Mouse (Mus musculus): ENCODE data around the gene Ccdc40.

Gene Ccdc40

GRCm38 (mm10) chr11:119209371-119210025 lies 18.9 kb upstream of the Ccdc40 start:
- peak; percentile 91 for DNase-seq

- DNase-seq: peak; percentile 94
These were observed 17.9 kb upstream of the Ccdc40 start for GRCm38 (mm10) chr11:119210321-119211100.

DNA sequence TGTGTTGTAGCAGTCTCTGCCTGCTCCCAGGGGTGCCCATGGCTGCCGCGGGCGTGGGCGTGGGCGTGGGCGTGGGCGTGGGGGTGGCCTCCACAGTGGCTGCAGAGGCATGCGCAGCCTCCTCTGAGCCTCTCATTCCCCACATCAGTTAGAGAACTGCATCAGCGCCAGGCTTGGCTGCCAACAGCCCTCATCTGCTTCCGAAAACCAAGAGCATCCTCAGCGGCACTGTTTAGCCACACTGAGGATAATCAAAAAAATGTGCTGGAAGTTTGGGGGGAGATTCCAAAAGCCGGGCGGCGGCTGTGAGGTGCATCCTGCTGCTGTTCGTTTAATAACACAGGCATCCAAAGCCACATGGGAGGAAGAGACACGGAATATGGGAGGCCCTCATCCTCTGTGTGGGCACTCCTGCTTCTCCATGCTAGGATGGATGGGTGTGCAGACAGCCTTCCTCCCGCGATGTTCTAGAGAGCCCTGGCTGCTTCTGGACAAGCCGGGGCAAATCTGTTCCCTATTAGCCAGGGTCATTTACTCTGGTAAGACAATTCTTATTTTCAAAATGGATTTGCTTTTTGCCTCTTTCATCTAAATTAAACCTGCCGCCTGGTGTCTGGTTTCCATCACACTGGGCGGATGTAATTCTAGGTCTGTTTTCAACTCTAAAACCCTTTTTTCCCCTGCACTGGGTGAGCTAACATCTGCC lies 16.6 kb upstream of the Ccdc40 start:
- no peak for DNase-seq

- DNase-seq: no peak
These were observed 15.0 kb upstream of the Ccdc40 start for GRCm38 (mm10) chr11:119213166-119213885.

- DNase-seq: peak; percentile 84
These were observed 13.1 kb upstream of the Ccdc40 start for GRCm38 (mm10) chr11:119215038-119215904.

GRCm38 (mm10) chr11:119215905-119216507 lies 12.4 kb upstream of the Ccdc40 start:
- peak; percentile 96 for DNase-seq

GRCm38 (mm10) chr11:119217861-119218260 lies 10.5 kb upstream of the Ccdc40 start:
- no peak for DNase-seq

GRCm38 (mm10) chr11:119219816-119220465 lies 8.4 kb upstream of the Ccdc40 start:
- peak; percentile 94 for DNase-seq

- DNase-seq: peak; percentile 57
These were observed 6.4 kb upstream of the Ccdc40 start for GRCm38 (mm10) chr11:119221812-119222510.

GRCm38 (mm10) chr11:119223124-119223890 lies 5.1 kb upstream of the Ccdc40 start:
- DNase-seq: peak; percentile 62

GRCm38 (mm10) chr11:119224926-119225325 lies 3.4 kb upstream of the Ccdc40 start:
- DNase-seq: no peak

DNA sequence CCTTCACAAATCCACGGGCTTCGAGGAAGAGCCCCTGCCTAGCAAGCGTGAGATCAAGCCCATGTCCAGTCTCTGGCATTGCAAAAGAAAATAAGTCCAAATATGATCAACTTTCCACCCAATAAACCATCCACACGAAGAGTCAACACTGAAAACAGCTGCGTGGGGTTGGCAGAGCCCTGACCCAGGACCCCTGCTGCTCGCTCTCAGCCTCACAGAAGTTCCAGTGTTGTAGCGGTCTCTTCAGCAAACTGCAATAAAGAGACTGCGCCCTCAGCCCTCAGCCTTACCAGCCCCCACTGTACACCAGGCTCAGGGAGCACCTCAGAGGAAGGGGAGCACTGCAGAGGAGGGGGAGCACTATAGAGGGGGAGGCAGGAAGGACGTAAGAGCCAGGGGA lies 2.7 kb upstream of the Ccdc40 start:
- DNase-seq: no peak

DNA sequence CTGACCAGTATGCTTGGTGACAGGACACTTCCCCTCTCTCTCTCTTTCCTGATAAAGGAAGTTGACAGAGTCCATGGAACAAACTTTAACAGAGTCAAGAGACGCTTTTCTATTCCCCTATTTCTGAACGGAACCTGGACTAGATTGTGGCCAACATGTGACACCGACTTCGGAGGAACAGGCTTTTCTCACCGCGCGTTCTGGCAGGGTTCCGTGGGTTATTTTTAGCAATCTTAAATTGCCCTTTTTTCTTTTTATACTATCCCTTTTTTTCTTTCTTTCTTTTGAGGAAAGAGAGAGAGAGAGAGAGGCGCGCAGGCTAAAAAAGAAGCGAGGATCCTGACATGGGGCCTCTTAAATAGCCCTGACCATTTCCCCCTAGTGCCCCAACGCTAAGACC lies 781 bp upstream of the Ccdc40 start:
- DNase-seq: no peak

GRCm38 (mm10) chr11:119228846-119229626 lies 664 bp downstream of the Ccdc40 start:
- peak; percentile 61 for DNase-seq

GRCm38 (mm10) chr11:119234770-119235169 lies 6.4 kb downstream of the Ccdc40 start:
- no peak for DNase-seq

GRCm38 (mm10) chr11:119235596-119235995 lies 7.2 kb downstream of the Ccdc40 start:
- no peak for DNase-seq

DNA sequence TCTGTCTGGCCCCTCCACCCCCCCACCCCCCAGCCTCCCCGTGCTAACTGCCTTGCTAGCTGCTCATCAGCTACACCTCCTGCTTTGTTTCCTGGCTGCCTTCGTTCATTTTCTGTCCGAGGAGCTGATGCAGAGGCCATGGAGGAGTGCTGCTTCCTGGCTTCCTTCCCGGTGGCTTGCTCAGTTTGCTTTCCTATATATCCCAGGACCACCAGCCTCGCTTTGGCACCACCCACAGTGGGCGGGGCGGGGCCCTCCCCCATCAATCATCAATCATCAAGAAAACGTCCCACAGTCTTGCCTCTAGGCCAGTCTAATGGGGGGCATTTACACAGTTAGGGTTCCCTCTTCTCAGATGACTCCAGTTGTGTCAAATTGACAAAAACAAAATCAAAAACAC lies 8.0 kb downstream of the Ccdc40 start:
- DNase-seq: no peak

DNA sequence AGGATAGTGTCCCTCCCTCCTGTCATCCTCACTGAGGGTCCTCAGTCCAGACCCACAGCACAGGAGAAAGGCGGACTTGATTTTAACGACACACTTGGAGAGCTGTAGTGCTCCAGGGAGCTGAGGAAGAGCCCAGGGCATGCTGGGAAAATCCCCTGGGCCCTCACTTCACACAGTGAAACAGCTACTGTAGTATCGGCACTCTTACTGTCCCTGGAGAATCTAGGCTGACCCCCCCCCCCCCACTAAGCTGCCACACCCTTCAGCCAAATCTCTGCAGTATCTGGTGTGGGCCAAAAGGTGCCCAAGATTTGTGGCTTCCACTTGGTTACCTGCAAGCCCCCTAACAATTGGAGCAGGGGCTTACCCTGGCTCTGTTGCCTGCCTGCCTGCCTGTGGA lies 8.6 kb downstream of the Ccdc40 start:
- no peak for DNase-seq

All from cerebellum, adult 11-12 months (tissue).